Comparison of ENCODE assay signal across 8 mouse cellular contexts in genomic region chr13:99093269-99093668, GRCm38 (mm10).
DNase-seq lines count a peak whose midpoint lies in the region; ATAC-seq lines count a peak whose summit lies in the region.

No protein-coding gene starts in this region.

- peak overlapping the region; percentile 16 for H3K4me2 ChIP-seq in forebrain, embryonic 14.5 days (ENCODE audit: low read length)
- H3K4me2 ChIP-seq in neural tube, embryonic 15.5 days = peak overlapping the region; percentile 44

- no peaks in the 10 kb centered on the region for H3K36me3 ChIP-seq in forebrain, embryonic 14.5 days (ENCODE audit: control insufficient read depth, insufficient read depth, low read length)
- H3K36me3 ChIP-seq in neural tube, embryonic 15.5 days = no peaks in the 10 kb centered on the region

- peak; percentile 86 for DNase-seq in ES-CJ7 (ENCODE audit: low read depth, low spot score)
- peak; percentile 12 for DNase-seq in cerebellum, adult 11 months
- peak; percentile 93 for DNase-seq in forebrain, embryonic 14.5 days (ENCODE audit: low spot score)
- peak; percentile 80 to 84 for DNase-seq in heart, postnatal 14 days
- DNase-seq in large intestine, adult 2 months (ENCODE audit: low read depth, low spot score) = peak; percentile 42
- DNase-seq in lung, adult 18-20 months = peak; percentile 72 to 79
- DNase-seq in testis, postnatal 10 days (ENCODE audit: low spot score) = peak; percentile 85

- peak; percentile 98 for ATAC-seq in forebrain, embryonic 14.5 days
- peak; percentile 93 for ATAC-seq in neural tube, embryonic 15.5 days (ENCODE audit: low FRiP score)

- no peak overlapping the region for H3K27ac ChIP-seq in forebrain, embryonic 14.5 days (ENCODE audit: low read depth, low read length)
- H3K27ac ChIP-seq in neural tube, embryonic 15.5 days (replicated peaks) = peak overlapping the region; percentile 80

- H3K4me3 ChIP-seq in forebrain, embryonic 14.5 days (ENCODE audit: low read depth, low read length) = no peak overlapping the region
- no peak overlapping the region for H3K4me3 ChIP-seq in neural tube, embryonic 15.5 days (replicated peaks)

- intact Hi-C loops in heart, postnatal 14 days (cut with DNase I) = loop anchor here (2.0 to 5.0 kb wide), 3 partner anchors 36 to 224 kb away; partner anchors contain the start of gene Tnpo1

- H3K9ac ChIP-seq in forebrain, embryonic 14.5 days (ENCODE audit: low read length) = no peak overlapping the region; the same call in 1 of the 2 replicates
- no peak overlapping the region for H3K9ac ChIP-seq in neural tube, embryonic 15.5 days (replicated peaks)

- H3K4me1 ChIP-seq in forebrain, embryonic 14.5 days (ENCODE audit: control insufficient read depth, insufficient read depth, low read length) = peaks cover 15% of the 10 kb centered on the region
- H3K4me1 ChIP-seq in neural tube, embryonic 15.5 days = peaks cover 22% of the 10 kb centered on the region

- H3K9me3 ChIP-seq in forebrain, embryonic 14.5 days (replicated peaks; ENCODE audit: control insufficient read depth, low read length) = no peaks in the 10 kb centered on the region
- H3K9me3 ChIP-seq in neural tube, embryonic 15.5 days (replicated peaks) = no peaks in the 10 kb centered on the region

- WGBS in forebrain, embryonic 14.5 days = 1% methylated on average over 9 of the region's 9 CpGs
- 11% methylated on average over 9 of the region's 9 CpGs for whole genome bisulfite sequencing in large intestine, adult 2 months
- 4% methylated on average over 9 of the region's 9 CpGs for WGBS in neural tube, embryonic 15.5 days

- H3K27me3 ChIP-seq in forebrain, embryonic 14.5 days (replicated peaks; ENCODE audit: control insufficient read depth, insufficient read depth, low read length) = no peaks in the 10 kb centered on the region
- no peaks in the 10 kb centered on the region for H3K27me3 ChIP-seq in neural tube, embryonic 15.5 days (replicated peaks)

Comparison
In these comparisons a context has a peak if more than half of its experiments do, and no peak if none do; other contexts are left out.
1. DNase-seq: peak in every context shown above with its lines; median percentile 93 in forebrain, embryonic 14.5 days; 86 in ES-CJ7; 85 in testis, postnatal 10 days; 82 in heart, postnatal 14 days; 76 in lung, adult 18-20 months; 42 in large intestine, adult 2 months; 12 in cerebellum, adult 11 months.